Mouse (Mus musculus) ES-E14 (cell line): ENCODE data around the gene Adam11. TPM values are rescaled to one million over a fixed set of nuclear protein-coding genes. Genes with fewer than 3 reads are reported as not detected.
A peak's percentile ranks its signal among the peaks of the same experiment; 100 is the strongest.
"Not testable (repeated sequence)": the region's sequence is repeated elsewhere in the genome, so short reads cannot be mapped to it uniquely, and the experiment has no call there.

Source experiments
- DNase-seq: peaks from one replicate; pipeline ENCODE4 v3.0.0-alpha.2; 2013; ENCODE audit warnings: low read depth, low spot score
- H3K27ac ChIP-seq: 2 replicates; pipeline ENCODE4 v1.5.1; 2012; ENCODE audit warnings: low read depth, mild to moderate bottlenecking, low read length, moderate library complexity, mixed read lengths; ENCODE audit not compliant: poor library complexity, insufficient read depth, severe bottlenecking
- H3K36me3 ChIP-seq: 2 replicates; pipeline ENCODE4 v1.6.1; 2012; ENCODE audit warnings: mild to moderate bottlenecking, low read length, moderate library complexity, mixed read lengths; ENCODE audit not compliant: control insufficient read depth, poor library complexity, insufficient read depth, severe bottlenecking
- H3K4me1 ChIP-seq, 2 experiments: fragments of 150-350 bp in 1 of 2; sonication (generic) in 1 of 2; 2 replicates each; pipeline ENCODE4 v1.6.1; 2012; ENCODE audit warnings: low read length in 2 of 2, mild to moderate bottlenecking in 1 of 2, mixed read lengths in 1 of 2; ENCODE audit not compliant: control insufficient read depth in 2 of 2, insufficient read depth in 2 of 2, poor library complexity in 1 of 2
- H3K4me3 ChIP-seq, 2 experiments: fragments of 150-350 bp in 1 of 2; sonication (generic) in 1 of 2; 2 replicates each; pipeline ENCODE4 v1.5.1; 2012; ENCODE audit warnings: low read length in 2 of 2, low read depth in 1 of 2, mild to moderate bottlenecking in 1 of 2, mixed read lengths in 1 of 2; ENCODE audit not compliant: insufficient read depth in 1 of 2, poor library complexity in 1 of 2, severe bottlenecking in 1 of 2
- H3K9ac ChIP-seq: 2 replicates; pipeline ENCODE4 v1.6.1; 2012; ENCODE audit warnings: low read depth, mild to moderate bottlenecking, low read length, mixed read lengths; ENCODE audit not compliant: poor library complexity, insufficient read depth, severe bottlenecking
- H3K9me3 ChIP-seq: fragments of 150-350 bp; sonication (generic); 2 replicates; pipeline ENCODE4 v1.6.1; 2012; ENCODE audit warnings: low read depth, mild to moderate bottlenecking, low read length; ENCODE audit not compliant: control insufficient read depth, insufficient read depth
- CHD2 ChIP-seq: IDR thresholded peaks from 2 replicates; pipeline ENCODE4 v1.6.1; 2014; ENCODE audit warnings: mild to moderate bottlenecking, low read depth, low read length, inconsistent platforms
- HCFC1 ChIP-seq: IDR thresholded peaks from 2 replicates; pipeline ENCODE4 v1.6.1; 2012; ENCODE audit warnings: low read length, inconsistent platforms, borderline replicate concordance; ENCODE audit not compliant: insufficient read depth
- MAFK ChIP-seq: IDR thresholded peaks from 2 replicates; pipeline ENCODE4 v1.6.1; 2014; ENCODE audit warnings: mild to moderate bottlenecking, low read depth, low read length, inconsistent platforms; ENCODE audit not compliant: insufficient read depth
- ZC3H11A ChIP-seq: IDR thresholded peaks from 2 replicates; pipeline ENCODE4 v1.6.1; 2012; ENCODE audit warnings: low read depth, mild to moderate bottlenecking, inconsistent platforms, low read length, borderline replicate concordance
- ZNF384 ChIP-seq: IDR thresholded peaks from 2 replicates; pipeline ENCODE4 v1.6.1; 2012; ENCODE audit warnings: low read depth, low read length, inconsistent platforms
- in situ Hi-C, 2 experiments: fragments of 600-800 bp; cut with MboI; formaldehyde crosslinking; loops; one replicate each; pipeline ENCODE4 v1.15.1; 2025; ENCODE audit warnings: low sequenced_read_pairs in 2 of 2, inconsistent platforms in 1 of 2; ENCODE audit not compliant: unreplicated experiment in 2 of 2
- total RNA-seq: library from RNA; depleted of rRNA; stranded (reverse); fragments of 300-350 nt; gene quantifications from 2 replicates; pipeline ENCODE4 v1.2.3, GENCODE M21; 2012; rRNA removed

Adam11 gene
- 1.7 and 2.5 TPM in 2 replicates for total RNA-seq

GRCm38 (mm10) chr11:102761309-102762210 lies at the start of gene Adam11:
Gene Adam11, plus strand, starts transcription at chr11:102761439.
- H3K4me1 ChIP-seq = peaks cover 0 to 17% of the 10 kb centered on the region in 2 experiments; a peak in 2 of 4 replicates
- no peak for DNase-seq
- in situ Hi-C loops = no loop called here
- no peaks in the 10 kb centered on the region for H3K9me3 ChIP-seq
- peak within 1 kb of the TSS; percentile 72 to 89 for H3K4me3 ChIP-seq
- no peak for TF ChIP-seq ZNF384
- TF ChIP-seq ZC3H11A = no peak
- TF ChIP-seq MAFK = no peak
- no peak for TF ChIP-seq CHD2
- no peak for TF ChIP-seq HCFC1
- no peaks in the 10 kb centered on the region for H3K36me3 ChIP-seq
- peak within 1 kb of the TSS; percentile 41 for H3K9ac ChIP-seq
- H3K27ac ChIP-seq = no peak within 1 kb of the TSS

DNA sequence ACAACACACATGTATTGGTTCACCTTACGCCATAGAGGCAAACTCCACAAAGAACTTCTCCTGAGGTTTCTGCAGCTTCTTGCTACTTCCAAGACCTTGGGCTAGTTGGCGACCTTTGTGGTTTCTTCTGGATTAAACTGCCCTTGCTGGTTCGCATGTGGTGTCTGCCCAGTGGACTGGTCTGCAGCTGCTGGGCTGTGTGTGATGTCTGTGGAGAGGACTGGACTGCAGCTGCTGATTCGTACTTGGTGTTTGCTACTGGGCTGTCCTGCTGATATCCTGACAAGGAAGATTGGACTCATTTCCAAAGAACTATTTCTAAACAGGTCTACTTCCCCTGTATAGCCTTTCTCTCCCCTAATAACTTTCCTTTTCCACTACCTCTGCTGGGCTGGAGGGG lies 48.8 kb upstream of the Adam11 start:
- in situ Hi-C loops = no loop called here

GRCm38 (mm10) chr11:102714578-102714977 lies 46.7 kb upstream of the Adam11 start:
- H3K9ac ChIP-seq, H3K27ac ChIP-seq, H3K36me3 ChIP-seq, DNase-seq, H3K4me3 ChIP-seq, H3K9me3 ChIP-seq, in situ Hi-C loops, H3K4me1 ChIP-seq: not testable (repeated sequence)

More for the DNA sequence above, 48.8 kb upstream of the Adam11 start:
- no peak for DNase-seq
- no peak overlapping the region for H3K4me3 ChIP-seq
- TF ChIP-seq ZC3H11A (no peak), MAFK (no peak), CHD2 (no peak), ZNF384 (no peak), HCFC1 (no peak)
- H3K36me3 ChIP-seq = no peaks in the 10 kb centered on the region
- no peak overlapping the region for H3K27ac ChIP-seq
- H3K4me1 ChIP-seq = no peaks in the 10 kb centered on the region
- no peaks in the 10 kb centered on the region for H3K9me3 ChIP-seq
- H3K9ac ChIP-seq = no peak overlapping the region

- no peak overlapping the region for H3K9ac ChIP-seq
- H3K36me3 ChIP-seq = no peaks in the 10 kb centered on the region
- in situ Hi-C loops = no loop called here
- TF ChIP-seq ZNF384 (no peak), CHD2 (no peak), ZC3H11A (no peak), MAFK (no peak), HCFC1 (no peak)
- no peak overlapping the region for H3K27ac ChIP-seq
- no peaks in the 10 kb centered on the region for H3K4me1 ChIP-seq
- H3K4me3 ChIP-seq = no peak overlapping the region
- DNase-seq = no peak
- no peaks in the 10 kb centered on the region for H3K9me3 ChIP-seq
Measured at GRCm38 (mm10) chr11:102716135-102716534, 45.1 kb upstream of the Adam11 start.

GRCm38 (mm10) chr11:102725574-102725973 lies 35.7 kb upstream of the Adam11 start:
- in situ Hi-C loops = no loop called here
- Histone ChIP-seq H3K9me3 (no peaks in the 10 kb centered on the region), H3K36me3 (no peaks in the 10 kb centered on the region), H3K4me1 (no peaks in the 10 kb centered on the region), H3K9ac (no peak overlapping the region), H3K27ac (no peak overlapping the region), H3K4me3 (no peak overlapping the region)
- TF ChIP-seq CHD2 (no peak), ZC3H11A (no peak), HCFC1 (no peak), MAFK (no peak), ZNF384 (no peak)
- DNase-seq = no peak
